Mouse (Mus musculus) urinary bladder, postnatal 14 days (tissue): ENCODE measurements around the gene Rab12.
A peak's percentile ranks its signal among the peaks of the same experiment; 100 is the strongest.

Experiments used
- DNase-seq: peaks from one replicate; pipeline ENCODE4 v3.0.0; 2021; ENCODE audit warnings: low spot score

The Rab12 gene

GRCm38 (mm10) chr17:66498598-66498997, 20.9 kb downstream of the Rab12 start:
- DNase-seq: no peak

DNA sequence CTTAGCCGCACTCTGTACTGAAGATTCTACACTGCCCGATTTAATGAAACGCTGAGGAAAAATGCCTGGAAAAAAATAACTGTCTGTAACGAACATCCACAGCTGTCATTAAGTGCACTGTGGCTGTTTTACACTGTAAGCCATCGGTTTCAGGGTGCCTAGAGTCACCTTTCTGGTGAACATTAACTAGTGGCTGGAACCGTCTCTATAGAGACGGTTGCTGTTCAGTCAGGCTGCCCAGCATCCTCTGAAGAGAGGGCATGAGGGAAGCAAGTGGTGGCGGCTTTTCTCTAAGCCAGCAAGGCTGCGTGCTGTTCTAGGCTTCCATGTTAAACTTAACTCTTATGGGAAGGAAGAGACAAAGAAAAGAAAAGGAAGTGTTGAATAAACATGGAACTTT, 22.9 kb downstream of the Rab12 start:
- no peak for DNase-seq

DNA sequence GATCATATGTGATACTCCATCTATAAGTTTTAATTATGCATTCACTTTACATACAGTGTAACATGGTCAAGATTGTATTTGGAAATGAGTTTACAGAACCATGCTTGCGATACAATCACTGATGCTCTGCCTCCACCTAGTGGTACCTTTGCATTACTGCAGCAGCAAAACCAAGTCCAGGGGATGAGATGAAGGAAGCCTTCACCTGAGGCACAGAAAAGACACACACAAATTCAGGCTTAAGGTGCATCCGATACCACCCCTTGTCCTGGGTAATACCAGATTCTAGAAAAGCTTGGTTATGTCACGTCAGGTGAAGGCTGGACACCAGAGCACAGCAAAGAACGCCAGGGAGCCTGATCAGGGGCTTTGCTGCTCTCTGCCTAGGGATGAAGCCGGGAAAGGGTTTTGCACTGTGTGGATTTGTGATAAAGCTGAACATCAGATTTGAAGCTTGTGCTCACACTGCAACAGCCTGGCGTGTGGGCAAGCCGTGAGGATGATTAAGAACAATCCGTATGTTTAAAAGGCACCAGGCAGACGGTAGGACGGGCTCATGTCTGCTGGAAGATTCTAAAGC, 29.4 kb downstream of the Rab12 start:
- DNase-seq: peak; percentile 54

DNA sequence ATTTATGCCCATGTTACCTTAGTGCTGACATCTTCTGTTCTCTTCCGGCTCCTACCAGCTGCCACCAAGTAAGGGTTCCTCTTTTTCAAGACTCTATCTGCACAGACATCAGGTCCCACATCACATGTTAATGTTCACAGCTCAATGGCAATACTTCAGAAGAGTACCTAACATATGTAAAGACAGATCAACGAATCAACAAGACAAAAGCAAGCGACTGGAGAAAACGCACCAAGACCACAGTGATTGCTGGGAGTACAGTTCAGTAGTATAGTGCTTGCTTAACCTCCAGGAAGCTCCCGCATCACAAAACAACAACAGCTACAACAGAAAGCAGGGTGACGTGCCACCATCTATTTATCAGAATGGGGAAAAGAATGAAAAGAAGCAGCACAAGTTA, 33.0 kb downstream of the Rab12 start:
- DNase-seq: no peak

- DNase-seq: peak; percentile 78
These were observed 33.8 kb downstream of the Rab12 start for GRCm38 (mm10) chr17:66485742-66486141.

- DNase-seq: no peak
These were observed 34.6 kb downstream of the Rab12 start for GRCm38 (mm10) chr17:66484965-66485364.

- no peak for DNase-seq
These were observed 35.7 kb downstream of the Rab12 start for GRCm38 (mm10) chr17:66483651-66484454.

DNA sequence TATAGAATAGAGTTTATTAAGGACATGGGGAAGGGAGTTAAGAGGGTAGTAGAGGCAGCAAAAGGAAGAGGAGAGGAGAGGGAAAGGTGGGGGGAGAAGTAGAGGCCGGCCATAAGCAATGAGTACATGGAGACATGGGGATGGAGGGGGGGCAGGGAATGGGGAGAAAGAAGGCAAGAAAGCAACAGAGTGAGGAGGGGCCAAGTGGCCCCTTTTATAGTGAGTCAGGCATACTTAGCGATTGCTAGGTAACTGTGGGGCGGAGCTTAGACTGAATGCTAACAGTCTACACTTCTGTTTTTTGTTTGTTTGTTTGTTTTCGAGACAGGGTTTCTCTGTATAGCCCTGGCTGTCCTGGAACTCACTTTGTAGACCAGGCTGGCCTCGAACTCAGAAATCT, 38.2 kb downstream of the Rab12 start:
- DNase-seq: no peak

DNA sequence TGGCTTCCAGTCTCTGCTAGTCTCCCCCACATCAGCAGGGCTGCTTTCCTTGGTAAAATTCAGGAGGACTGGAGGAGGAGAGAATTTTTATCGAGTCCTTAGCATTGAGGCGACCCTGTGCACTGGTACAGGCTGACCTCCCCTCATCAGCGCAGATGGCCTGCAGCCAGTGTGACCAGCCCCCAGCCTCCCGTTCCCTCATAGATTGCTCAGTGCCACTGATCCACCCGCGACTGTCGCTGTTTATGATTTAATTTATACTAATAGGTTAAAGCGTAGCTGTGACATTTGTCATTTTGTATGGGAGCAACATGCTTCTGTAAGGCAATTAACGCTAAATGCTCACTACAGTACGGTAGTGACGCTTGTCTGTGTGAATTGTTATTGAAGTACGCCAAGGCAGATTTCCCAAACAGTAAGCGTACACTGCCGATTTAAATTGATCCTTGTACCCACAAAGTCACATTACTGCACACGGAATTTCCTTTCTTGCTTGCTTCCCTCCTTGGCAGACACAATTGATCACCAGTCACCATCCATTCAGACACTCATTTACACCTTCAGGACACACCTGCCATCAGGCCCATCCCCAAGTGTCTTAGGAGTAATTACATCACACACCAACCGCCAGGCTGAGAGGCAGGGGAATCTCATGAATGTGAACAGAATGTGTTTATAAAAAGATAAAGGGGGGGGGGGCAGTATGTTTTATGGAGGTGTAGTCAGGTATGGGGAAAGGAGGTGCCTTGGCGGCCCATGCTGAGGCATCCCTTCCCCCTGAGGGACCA, 38.8 kb downstream of the Rab12 start:
- no peak for DNase-seq

- no peak for DNase-seq
These were observed 39.6 kb downstream of the Rab12 start for GRCm38 (mm10) chr17:66479813-66480490.

- no peak for DNase-seq
These were observed 40.2 kb downstream of the Rab12 start for GRCm38 (mm10) chr17:66479311-66479710.

DNA sequence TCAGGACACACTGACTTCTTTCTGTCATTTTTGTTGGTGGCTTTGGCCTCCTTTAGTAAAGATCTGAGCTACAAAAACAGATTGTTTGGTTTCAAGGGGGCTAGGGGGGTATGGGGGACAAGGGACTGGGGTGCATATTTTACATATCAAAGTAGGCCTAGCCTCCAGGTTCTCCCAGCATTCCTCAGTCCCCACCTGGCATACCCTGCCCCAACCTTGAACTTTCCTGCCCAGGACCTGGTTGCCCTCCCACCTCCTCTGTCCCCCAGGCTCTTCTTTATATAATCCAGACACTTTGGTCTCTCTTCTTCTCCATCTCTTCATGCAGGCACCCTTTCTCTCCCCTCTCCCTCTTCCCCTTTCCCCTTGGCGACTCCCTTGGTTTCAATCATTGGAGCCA, 46.3 kb downstream of the Rab12 start:
- no peak for DNase-seq

- DNase-seq: no peak
These were observed 47.8 kb downstream of the Rab12 start for GRCm38 (mm10) chr17:66471775-66472174.

DNA sequence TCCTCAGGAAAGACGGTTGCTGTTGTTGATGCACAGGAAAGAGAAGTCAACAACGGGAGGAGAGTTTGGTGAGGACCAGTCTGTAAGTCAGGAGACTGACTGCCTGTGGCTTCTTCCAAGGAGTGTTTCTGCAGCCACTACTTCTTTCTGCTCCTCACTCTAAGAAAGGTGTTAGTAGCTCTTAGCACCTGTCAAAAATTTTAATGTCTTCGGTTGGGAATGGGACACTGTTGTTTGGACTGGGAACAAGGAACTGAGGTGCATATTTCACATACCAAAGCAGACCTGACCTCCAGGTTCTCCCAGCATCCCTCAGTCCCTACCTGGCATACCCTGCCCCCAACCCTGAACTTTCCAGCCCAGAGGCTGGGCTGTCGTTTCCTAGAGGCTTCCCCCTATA, 48.3 kb downstream of the Rab12 start:
- no peak for DNase-seq

DNA sequence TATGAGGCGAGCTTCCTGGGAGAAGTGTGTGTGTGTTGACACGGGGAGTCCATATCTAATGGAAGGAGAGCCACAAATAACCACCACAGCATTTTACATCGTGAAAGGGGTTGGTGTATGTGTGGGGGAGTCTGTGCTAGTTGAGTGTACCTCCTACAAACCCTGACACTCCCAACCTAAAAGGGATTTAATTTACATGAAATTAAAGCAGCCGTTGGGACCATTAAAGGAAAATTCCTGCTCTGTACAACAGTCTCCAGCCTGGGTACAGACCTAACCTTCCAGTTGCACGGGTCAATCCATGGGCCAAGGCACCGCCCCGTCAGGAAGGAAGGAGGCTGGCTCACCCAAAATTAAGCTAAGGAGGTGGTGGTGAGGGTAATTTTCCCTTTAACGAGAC, 49.5 kb downstream of the Rab12 start:
- no peak for DNase-seq

DNA sequence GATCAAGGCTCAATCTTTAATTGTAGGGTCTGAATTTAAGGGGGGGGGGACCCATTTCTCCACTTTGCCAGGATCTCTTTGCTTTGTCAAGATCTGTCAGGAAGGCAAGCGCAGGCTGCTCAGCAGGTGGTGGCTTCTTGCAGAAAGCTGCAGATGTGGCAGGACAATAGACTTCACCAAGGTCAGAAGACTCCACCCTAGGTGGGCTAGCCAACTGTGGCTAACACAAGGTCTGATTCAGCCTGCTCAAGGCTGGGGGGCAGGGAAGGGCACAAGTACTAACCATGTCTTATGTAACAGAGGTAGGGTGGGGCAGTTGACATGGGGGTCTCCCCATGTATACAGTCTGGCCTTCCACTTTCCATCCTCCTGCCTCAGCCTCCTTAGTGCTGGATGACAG, 62.3 kb downstream of the Rab12 start:
- no peak for DNase-seq

GRCm38 (mm10) chr17:66451143-66451542, 68.4 kb downstream of the Rab12 start:
- peak; percentile 91 for DNase-seq

DNA sequence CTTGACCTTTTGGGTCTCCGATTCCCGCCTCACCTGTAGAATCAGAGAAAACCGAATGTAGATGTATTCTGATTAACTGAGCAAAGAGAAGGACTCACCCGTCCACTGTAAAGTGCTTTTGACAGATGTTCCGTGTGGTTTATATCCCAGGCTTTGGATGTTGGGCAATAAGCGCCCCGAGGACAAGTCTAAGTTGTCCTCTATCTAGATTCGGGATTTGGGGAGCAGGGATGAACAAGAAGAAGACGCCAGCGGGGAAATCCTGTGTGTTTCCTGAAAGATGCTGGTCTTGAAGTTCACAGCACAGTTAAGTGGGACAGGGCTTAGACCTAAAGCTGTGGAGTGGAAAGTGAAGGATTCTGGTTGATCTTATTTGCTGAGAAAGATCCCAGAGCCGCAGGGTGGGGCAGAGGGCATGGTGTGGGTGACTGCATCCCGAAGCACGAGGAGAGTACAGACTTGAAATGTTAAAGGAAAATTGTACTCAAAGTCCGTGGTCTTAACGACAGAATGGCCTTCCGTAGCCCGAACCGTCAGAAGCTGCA, 68.9 kb downstream of the Rab12 start:
- DNase-seq: no peak

DNA sequence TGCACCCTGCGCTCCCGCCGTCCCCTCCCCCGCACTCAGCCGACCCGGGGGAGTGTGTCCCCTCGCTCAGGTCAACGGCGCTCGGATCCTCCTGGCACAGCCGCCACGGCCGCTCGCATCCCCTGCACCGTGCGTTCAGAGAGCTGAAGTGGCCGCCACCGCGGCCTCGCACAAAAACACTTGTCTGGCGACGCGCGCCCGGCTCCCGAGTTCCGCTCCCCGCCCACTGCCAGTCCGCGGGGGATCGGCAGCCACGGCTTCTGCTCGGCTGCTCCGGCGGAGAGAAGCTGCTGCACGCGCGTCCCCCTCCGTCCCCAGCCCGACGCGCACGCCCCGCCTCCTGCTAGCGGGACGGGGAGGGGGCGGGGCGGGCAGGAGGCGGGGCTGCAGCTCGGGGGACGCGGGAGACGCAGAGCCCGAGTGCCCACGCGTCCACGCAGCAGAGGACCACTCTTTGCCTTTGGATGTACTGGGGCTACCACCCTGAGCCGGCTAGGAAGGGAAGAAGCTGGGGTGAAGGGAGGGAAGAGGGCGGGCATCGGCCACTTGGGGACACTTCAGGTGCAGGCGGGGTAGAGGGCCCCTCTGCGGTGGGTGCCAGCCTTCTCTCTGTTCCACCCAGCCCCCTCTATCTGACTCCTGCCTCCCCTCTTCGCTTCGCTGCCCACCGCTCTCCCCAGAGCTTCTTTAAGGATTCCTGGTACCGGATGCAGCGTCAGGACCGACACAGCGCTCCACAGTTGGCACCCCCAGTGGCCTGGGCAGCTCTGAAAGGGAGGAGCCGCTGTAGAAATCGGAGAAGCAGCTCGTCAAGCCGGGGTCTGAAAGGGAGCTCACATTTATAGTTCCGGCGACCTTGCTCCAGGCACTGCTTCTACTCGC, 69.8 kb downstream of the Rab12 start, which contains the start of gene Mtcl1:
Gene Mtcl1, minus strand, starts transcription at position 291 of the 882 bp plus-strand sequence.
- DNase-seq: peak; percentile 76

GRCm38 (mm10) chr17:66448421-66449405, 70.8 kb downstream of the Rab12 start:
- peak; percentile 50 for DNase-seq
